Mouse (Mus musculus): ENCODE measurements at regions not wholly inside any gene's neighbourhood (a gene's known extent, or its start where the extent isn't known, plus 50 kb on each side); places are given as distances from the start of the nearest gene placed in this dataset.

GRCm38 (mm10) chr2:134308092-134308491 lies 246.1 kb downstream of the Hao1 start:
- Histone ChIP-seq H3K9ac (ENCODE audit: low read depth, low read length) (no peak overlapping the region), H3K27ac (no peak overlapping the region), H3K4me3 (replicated peaks; ENCODE audit: low read depth, low read length) (no peak overlapping the region), H3K9me3 (replicated peaks; ENCODE audit: low read length) (no peaks in the 10 kb centered on the region), H3K4me2 (ENCODE audit: low read length) (no peak overlapping the region), H3K36me3 (ENCODE audit: insufficient read depth, low read length) (no peaks in the 10 kb centered on the region), H3K4me1 (replicated peaks; ENCODE audit: insufficient read depth, low read length) (no peaks in the 10 kb centered on the region), H3K27me3 (ENCODE audit: insufficient read depth, low read length) (no peaks in the 10 kb centered on the region)
- no peak for DNase-seq (ENCODE audit: low spot score)
- no peak for TF ChIP-seq CTCF (IDR thresholded peaks at IDR 0.05; ENCODE audit: low read depth)
- 64% methylated on average over 3 of the region's 3 CpGs for WGBS
- ATAC-seq (replicated peaks; ENCODE audit: low FRiP score, low read depth): no peak

DNA sequence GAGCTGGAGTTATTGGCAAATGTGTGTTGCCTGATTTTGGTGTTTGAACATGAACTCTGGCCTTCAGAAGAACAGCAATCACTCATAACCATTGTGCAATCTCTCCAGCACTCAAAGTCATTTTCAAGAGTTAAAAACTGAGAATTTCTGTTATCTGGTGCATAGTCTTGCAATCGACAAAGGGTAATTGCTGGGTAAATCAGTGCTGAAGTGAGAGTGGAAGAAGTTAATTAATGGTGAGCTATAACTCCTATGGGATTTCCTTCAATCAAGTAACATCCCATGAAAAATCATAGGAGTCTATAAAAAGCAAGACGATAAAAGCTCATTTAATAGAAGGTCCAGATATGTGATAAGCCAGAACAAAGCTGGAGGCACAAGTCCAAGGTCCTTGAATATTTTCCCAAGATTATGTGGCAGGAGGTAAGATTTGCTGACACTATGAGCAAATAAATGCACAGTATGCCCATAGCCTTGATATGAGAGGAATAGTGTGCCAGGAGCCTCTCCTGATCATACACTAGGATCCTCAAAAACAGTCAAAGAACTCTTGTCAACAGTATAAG lies 264.0 kb downstream of the Hao1 start:
- ATAC-seq (replicated peaks; ENCODE audit: low FRiP score, low read depth) (no peak), DNase-seq (ENCODE audit: low spot score) (no peak)
- H3K9me3 ChIP-seq (replicated peaks; ENCODE audit: low read length): no peaks in the 10 kb centered on the region
- no peaks in the 10 kb centered on the region for H3K36me3 ChIP-seq (ENCODE audit: insufficient read depth, low read length)
- H3K27ac ChIP-seq: no peak overlapping the region
- TF ChIP-seq CTCF (IDR thresholded peaks at IDR 0.05; ENCODE audit: low read depth): no peak
- H3K9ac ChIP-seq (ENCODE audit: low read depth, low read length): no peak overlapping the region
- no peak overlapping the region for H3K4me3 ChIP-seq (replicated peaks; ENCODE audit: low read depth, low read length)
- WGBS: 79% methylated on average over 2 of the region's 2 CpGs
- H3K27me3 ChIP-seq (ENCODE audit: insufficient read depth, low read length): no peaks in the 10 kb centered on the region
- H3K4me2 ChIP-seq (ENCODE audit: low read length): no peak overlapping the region
- no peaks in the 10 kb centered on the region for H3K4me1 ChIP-seq (replicated peaks; ENCODE audit: insufficient read depth, low read length)

GRCm38 (mm10) chr2:134275881-134276280 lies 278.3 kb downstream of the Hao1 start:
- Histone ChIP-seq H3K4me2 (ENCODE audit: low read length) (no peak overlapping the region), H3K36me3 (ENCODE audit: insufficient read depth, low read length) (no peaks in the 10 kb centered on the region), H3K9me3 (replicated peaks; ENCODE audit: low read length) (no peaks in the 10 kb centered on the region), H3K27ac (no peak overlapping the region), H3K27me3 (ENCODE audit: insufficient read depth, low read length) (no peaks in the 10 kb centered on the region), H3K4me1 (replicated peaks; ENCODE audit: insufficient read depth, low read length) (no peaks in the 10 kb centered on the region), H3K4me3 (replicated peaks; ENCODE audit: low read depth, low read length) (no peak overlapping the region), H3K9ac (ENCODE audit: low read depth, low read length) (no peak overlapping the region)
- 55% methylated on average over 3 of the region's 3 CpGs for WGBS
- ATAC-seq (replicated peaks; ENCODE audit: low FRiP score, low read depth): no peak
- TF ChIP-seq CTCF (IDR thresholded peaks at IDR 0.05; ENCODE audit: low read depth): no peak
- peak; percentile 10 for DNase-seq (ENCODE audit: low spot score)

DNA sequence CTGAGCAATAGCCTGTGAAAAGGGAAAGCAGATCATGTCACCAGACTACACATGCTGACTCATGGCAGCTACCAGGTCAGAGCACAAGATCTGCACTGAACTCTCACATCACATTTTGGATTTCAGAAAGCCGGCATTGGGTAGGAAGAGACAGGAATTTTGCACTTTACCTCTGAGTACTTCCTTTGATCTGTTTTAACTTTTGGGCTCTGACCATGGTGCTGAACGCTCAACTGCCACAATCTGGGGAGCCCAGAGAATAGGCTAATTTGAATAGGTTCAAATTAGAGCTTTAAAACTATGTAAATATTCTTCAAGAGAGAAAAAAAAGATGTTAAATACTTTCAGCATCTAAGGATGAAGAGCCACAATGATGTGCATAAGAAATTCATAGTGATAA lies 285.7 kb downstream of the Hao1 start:
- TF ChIP-seq CTCF (IDR thresholded peaks at IDR 0.05; ENCODE audit: low read depth): no peak
- peak; percentile 29 for DNase-seq (ENCODE audit: low spot score)
- H3K36me3 ChIP-seq (ENCODE audit: insufficient read depth, low read length): no peaks in the 10 kb centered on the region
- WGBS: 20% methylated on average over 2 of the region's 2 CpGs
- ATAC-seq (replicated peaks; ENCODE audit: low FRiP score, low read depth): no peak
- no peaks in the 10 kb centered on the region for H3K27me3 ChIP-seq (ENCODE audit: insufficient read depth, low read length)
- H3K4me2 ChIP-seq (ENCODE audit: low read length): no peak overlapping the region
- H3K4me1 ChIP-seq (replicated peaks; ENCODE audit: insufficient read depth, low read length): no peaks in the 10 kb centered on the region
- no peaks in the 10 kb centered on the region for H3K9me3 ChIP-seq (replicated peaks; ENCODE audit: low read length)
- H3K4me3 ChIP-seq (replicated peaks; ENCODE audit: low read depth, low read length): no peak overlapping the region
- H3K27ac ChIP-seq: no peak overlapping the region
- H3K9ac ChIP-seq (ENCODE audit: low read depth, low read length): no peak overlapping the region

Measured in kidney, postnatal 0 days (tissue).